Mouse (Mus musculus): ENCODE data around the gene Fam107a. TPM values are rescaled to one million over a fixed set of nuclear protein-coding genes. Genes with fewer than 3 reads are reported as not detected.

Gene Fam107a
- total RNA-seq (2023): not detected in 4 replicates

GRCm38 (mm10) chr14:8317194-8318097, at the start of gene Fam107a:
Fam107a (minus strand) TSS chr14:8318023.

DNA sequence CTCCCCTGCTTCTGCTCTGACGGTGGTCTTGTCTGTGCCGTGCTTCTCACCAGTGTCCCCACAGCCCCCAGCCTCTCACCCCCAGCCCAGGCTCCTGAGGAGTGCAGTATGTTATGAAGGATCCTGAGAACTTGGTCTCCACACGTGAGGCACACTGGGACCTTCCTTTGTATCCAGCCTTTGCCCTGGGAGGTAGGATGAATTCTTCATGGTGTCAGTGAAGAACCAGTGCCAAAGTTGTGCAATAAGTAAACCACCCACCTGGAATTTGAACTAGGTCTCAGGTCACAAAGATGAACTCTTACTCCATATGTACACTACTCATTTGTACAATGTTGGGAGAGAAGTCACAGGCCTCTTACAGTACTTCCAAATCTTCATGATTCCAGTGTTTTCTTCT, 58.7 kb downstream of the Fam107a start, which contains the start of gene Acox2:
Gene Acox2 (minus strand): TSS at position 188 of the 400 bp plus-strand sequence.

Other genes with a start within 250 kb of the Fam107a start
- gene Rpp14, start 237.7 kb downstream of the Fam107a start, total RNA-seq (2023): 7.8 to 15.9 TPM (median 12.0 TPM) in 4 replicates
- gene Pxk, start 219.8 kb downstream of the Fam107a start, total RNA-seq (2023): 270 to 305 TPM (median 284 TPM) in 4 replicates
- 111 to 130 TPM (median 122 TPM) in 4 replicates for gene Pdhb, start 145.0 kb downstream of the Fam107a start, total RNA-seq (2023)
- gene Kctd6, start 103.9 kb downstream of the Fam107a start, total RNA-seq (2023): 12.2 to 15.9 TPM (median 14.0 TPM) in 4 replicates
- gene Acox2, start 58.7 kb downstream of the Fam107a start, total RNA-seq (2023): not detected in 4 replicates
- gene Oit1, start 60.7 kb upstream of the Fam107a start, total RNA-seq (2023): not detected in 4 replicates